Mouse (Mus musculus) heart, embryonic 14.5 days (tissue): ENCODE measurements around the gene Phb. TPM values are rescaled to one million over a fixed set of nuclear protein-coding genes. Genes with fewer than 3 reads are reported as not detected.

Source experiments
- ATAC-seq: fragments of 200-750 bp; cut with Nextera tagmentation; 2 replicates; pipeline ENCODE4 v1.8.0; 2017; ENCODE audit warnings: low read depth, moderate TSS enrichment; ENCODE audit not compliant: insufficient number of reproducible peaks, insufficient read depth, low FRiP score
- H3K27ac ChIP-seq, 2 experiments: fragments of 200-500 bp in 1 of 2; fragments of 300-500 bp in 1 of 2; sonication (generic) in 1 of 2; replicated peaks in 1 of 2; 2 replicates each; pipeline ENCODE4 v1.5.1; 2012 to 2014; ENCODE audit warnings: low read depth in 2 of 2, low read length in 2 of 2, control low read depth in 1 of 2, mild to moderate bottlenecking in 1 of 2, mixed read lengths in 1 of 2; ENCODE audit not compliant: control insufficient read depth in 1 of 2, insufficient read depth in 1 of 2
- H3K27me3 ChIP-seq: fragments of 300-500 bp; sonication (generic); 2 replicates; pipeline ENCODE4 v1.6.1; 2014; ENCODE audit warnings: mild to moderate bottlenecking, low read length, control low read depth; ENCODE audit not compliant: control insufficient read depth, insufficient read depth
- H3K36me3 ChIP-seq: fragments of 300-500 bp; sonication (generic); 2 replicates; pipeline ENCODE4 v1.6.1; 2014; ENCODE audit warnings: mild to moderate bottlenecking, control low read depth, low read length, mixed read lengths; ENCODE audit not compliant: control insufficient read depth, insufficient read depth
- H3K4me1 ChIP-seq, 2 experiments: fragments of 200-500 bp in 1 of 2; fragments of 300-500 bp in 1 of 2; sonication (generic) in 1 of 2; 2 replicates each; pipeline ENCODE4 v1.6.1; 2012 to 2014; ENCODE audit warnings: low read length in 2 of 2, control low read depth in 1 of 2, mixed read lengths in 1 of 2; ENCODE audit not compliant: control insufficient read depth in 2 of 2, insufficient read depth in 2 of 2
- H3K4me2 ChIP-seq: fragments of 300-500 bp; sonication (generic); 2 replicates; pipeline ENCODE4 v1.6.1; 2014; ENCODE audit warnings: mild to moderate bottlenecking, low read length
- H3K4me3 ChIP-seq, 2 experiments: fragments of 200-500 bp in 1 of 2; fragments of 300-500 bp in 1 of 2; sonication (generic) in 1 of 2; 2 replicates each; pipeline ENCODE4 v1.5.1; 2012 to 2014; ENCODE audit warnings: low read length in 2 of 2, mild to moderate bottlenecking in 2 of 2, control low read depth in 1 of 2, low read depth in 1 of 2, moderate library complexity in 1 of 2; ENCODE audit not compliant: control insufficient read depth in 1 of 2, insufficient read depth in 1 of 2
- H3K9ac ChIP-seq: fragments of 300-500 bp; sonication (generic); 2 replicates; pipeline ENCODE4 v1.6.1; 2014; ENCODE audit warnings: mild to moderate bottlenecking, low read length
- H3K9me3 ChIP-seq: fragments of 300-500 bp; sonication (generic); 2 replicates; pipeline ENCODE4 v1.6.1; 2016; ENCODE audit warnings: low read length, control low read depth; ENCODE audit not compliant: control insufficient read depth
- WGBS: fragments of 180-500 bp; shearing (Covaris S2); extraction: QIAGEN DNeasy Blood & Tissue Kit; methylation state at CpG from one replicate; pipeline ENCODE4 v1.1.7; 2014; 5-methylcytosine and 5-hydroxymethylcytosine counted together
- polyA plus RNA-seq: library from polyadenylated mRNA; unstranded; fragments of >200 nt; fragmentation: Nextera tagmentation; extraction: Ambion mirVana; gene quantifications from 2 replicates; pipeline ENCODE4 v1.2.1, GENCODE M21; 2014

The Phb gene
- polyA plus RNA-seq, 1 experiment from 2014 or later: 269 TPM

DNA sequence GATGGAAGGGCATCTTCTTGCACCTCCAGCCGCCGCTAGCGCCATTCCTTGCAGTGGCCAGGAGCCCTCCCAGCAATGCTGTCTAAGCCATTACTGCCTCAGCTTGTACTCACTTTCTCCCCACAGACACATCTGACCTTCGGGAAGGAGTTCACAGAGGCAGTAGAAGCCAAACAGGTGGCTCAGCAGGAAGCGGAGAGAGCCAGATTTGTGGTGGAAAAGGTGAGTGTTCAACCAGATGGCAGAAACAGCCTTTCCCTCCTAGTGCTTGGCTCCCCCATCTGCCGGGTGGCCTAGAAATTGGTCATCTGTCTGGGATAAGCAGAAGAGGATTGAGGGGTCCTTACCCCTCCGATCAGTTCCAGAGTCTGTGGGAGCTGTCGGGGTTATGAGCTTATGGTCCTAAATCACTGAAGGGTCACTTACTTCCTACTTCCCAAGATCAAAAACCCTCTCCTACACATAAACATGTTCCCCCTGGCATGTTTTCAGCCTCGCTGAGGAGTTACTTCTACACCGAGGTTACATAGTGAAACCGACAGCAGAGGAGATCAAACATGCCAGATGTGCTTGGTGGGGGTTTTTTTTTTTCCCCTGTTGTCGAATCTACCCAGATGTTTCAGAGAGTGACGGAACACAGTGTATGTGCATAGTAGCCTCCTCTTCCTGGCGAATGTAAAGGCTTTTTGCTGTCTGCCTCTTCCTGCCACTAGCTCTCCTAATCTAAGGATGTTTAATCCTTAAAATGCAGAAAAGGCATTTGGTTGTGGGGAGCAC lies 11.4 kb downstream of the Phb start:
- peaks cover 13 to 14% of the 10 kb centered on the region in 2 experiments; a peak in 3 of 4 replicates for H3K4me1 ChIP-seq
- H3K9ac ChIP-seq: no peak overlapping the region
- no peak overlapping the region for H3K4me3 ChIP-seq
- H3K36me3 ChIP-seq: peaks cover 80% of the 10 kb centered on the region
- WGBS: 84% methylated on average over 14 of the region's 14 CpGs
- no peak for ATAC-seq
- H3K4me2 ChIP-seq: no peak overlapping the region
- H3K27me3 ChIP-seq: no peaks in the 10 kb centered on the region
- H3K27ac ChIP-seq: no peak overlapping the region
- H3K9me3 ChIP-seq: no peaks in the 10 kb centered on the region

- H3K9ac ChIP-seq: no peak overlapping the region
- ATAC-seq: no peak
These were observed 15.3 kb downstream of the Phb start for GRCm38 (mm10) chr11:95681995-95682601.

GRCm38 (mm10) chr11:95682946-95683345 lies 16.2 kb downstream of the Phb start:
- Histone ChIP-seq H3K36me3 (peaks cover 33% of the 10 kb centered on the region), H3K27ac (no peak overlapping the region), H3K9ac (no peak overlapping the region), H3K9me3 (no peaks in the 10 kb centered on the region), H3K4me1 (peaks cover 8 to 13% of the 10 kb centered on the region in 2 experiments; a peak in 3 of 4 replicates), H3K4me3 (no peak overlapping the region), H3K4me2 (no peak overlapping the region), H3K27me3 (no peaks in the 10 kb centered on the region)
- ATAC-seq: no peak
- whole genome bisulfite sequencing: 82% methylated on average over 3 of the region's 3 CpGs

More at GRCm38 (mm10) chr11:95681995-95682601, 15.3 kb downstream of the Phb start:
- Histone ChIP-seq H3K9me3 (no peaks in the 10 kb centered on the region), H3K4me3 (no peak overlapping the region), H3K27ac (0 out of 4 replicates have a peak overlapping the region, but pooled peaks have one; percentile 11 to 19), H3K27me3 (no peaks in the 10 kb centered on the region), H3K4me2 (no peak overlapping the region), H3K4me1 (peaks cover 8 to 13% of the 10 kb centered on the region in 2 experiments; a peak in 3 of 4 replicates), H3K36me3 (peaks cover 42% of the 10 kb centered on the region)
- WGBS: 27% methylated on average over 9 of the region's 9 CpGs

DNA sequence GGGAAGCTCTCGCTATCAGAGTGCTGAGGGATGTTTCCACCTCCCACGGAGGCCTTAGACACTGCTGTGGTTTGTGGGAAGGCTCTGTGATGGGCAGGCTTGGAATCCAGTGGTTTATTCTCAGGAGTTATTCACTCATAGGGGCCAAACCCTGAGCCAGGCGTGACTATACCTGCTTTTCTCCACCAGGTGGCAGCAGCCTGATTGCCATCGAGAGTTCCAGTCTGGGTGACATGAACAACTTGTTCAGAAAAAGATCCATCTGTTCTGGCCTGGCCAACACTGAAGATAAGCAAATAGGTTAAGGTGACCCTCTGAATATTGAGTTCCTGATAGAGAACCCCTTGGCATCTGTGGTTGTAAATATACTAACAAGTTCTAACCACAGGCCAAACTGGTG lies 19.3 kb downstream of the Phb start:
- no peak overlapping the region for H3K9ac ChIP-seq
- no peak overlapping the region for H3K4me3 ChIP-seq
- H3K9me3 ChIP-seq: no peaks in the 10 kb centered on the region
- ATAC-seq: no peak
- H3K36me3 ChIP-seq: peaks cover 5% of the 10 kb centered on the region
- 3% methylated on average over 4 of the region's 4 CpGs for WGBS
- peaks cover 23 to 25% of the 10 kb centered on the region in 2 experiments for H3K4me1 ChIP-seq
- H3K27ac ChIP-seq: no peak overlapping the region
- H3K27me3 ChIP-seq: no peaks in the 10 kb centered on the region
- no peak overlapping the region for H3K4me2 ChIP-seq

DNA sequence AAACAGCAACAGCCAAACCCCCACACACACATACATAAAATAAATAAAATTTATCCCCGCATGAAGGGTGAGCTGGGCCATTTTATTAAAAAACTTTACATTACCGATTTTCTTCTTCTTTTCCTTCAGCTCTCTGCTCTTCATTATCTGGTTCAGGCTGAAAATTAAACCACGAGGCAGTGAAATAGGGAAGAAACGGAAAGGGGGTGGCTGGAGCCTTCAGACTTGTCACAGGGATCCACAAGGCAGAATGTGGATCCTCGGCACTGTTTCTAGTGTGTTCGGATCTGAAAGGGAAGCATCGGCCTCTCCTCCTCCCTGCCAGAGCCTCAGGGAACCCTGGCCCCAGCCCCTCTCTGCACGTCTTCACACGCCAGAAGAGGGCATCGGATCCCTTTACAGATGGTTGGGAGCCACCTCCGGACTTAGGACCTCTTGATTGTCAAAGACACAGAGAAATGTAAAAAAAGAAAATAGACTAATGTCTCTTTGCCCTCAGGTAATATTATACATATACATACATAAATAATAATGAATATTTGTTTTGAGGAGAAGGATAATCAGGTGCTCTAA lies 20.4 kb downstream of the Phb start:
- H3K9ac ChIP-seq: no peak overlapping the region
- no peak for ATAC-seq
- H3K4me3 ChIP-seq: no peak overlapping the region
- H3K4me2 ChIP-seq: no peak overlapping the region
- H3K4me1 ChIP-seq: peaks cover 15 to 18% of the 10 kb centered on the region in 2 experiments
- H3K9me3 ChIP-seq: no peaks in the 10 kb centered on the region
- 39% methylated on average over 11 of the region's 11 CpGs for WGBS
- H3K27me3 ChIP-seq: no peaks in the 10 kb centered on the region
- H3K27ac ChIP-seq: no peak overlapping the region
- no peaks in the 10 kb centered on the region for H3K36me3 ChIP-seq

DNA sequence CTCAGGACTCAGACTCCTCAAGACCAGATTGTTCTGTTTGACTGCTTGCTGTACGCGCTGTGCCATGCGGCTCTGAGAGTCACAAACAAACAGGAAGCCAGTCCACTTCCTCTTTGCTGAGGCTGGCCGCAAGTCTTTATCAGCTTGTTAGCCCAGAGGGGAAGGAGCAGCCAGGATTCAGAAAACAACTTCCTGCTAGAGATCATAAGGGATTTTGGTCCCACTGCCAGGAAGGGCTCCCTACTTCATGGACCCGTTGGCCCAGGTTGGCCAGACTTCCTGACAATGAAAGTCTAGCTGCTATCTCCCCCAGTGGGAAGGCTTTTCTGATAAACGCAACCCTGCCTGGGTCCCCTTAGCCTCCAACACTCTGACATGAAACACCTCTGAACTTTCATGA lies 21.8 kb downstream of the Phb start:
- 41% methylated on average over 6 of the region's 6 CpGs for WGBS
- Histone ChIP-seq H3K27ac (peak overlapping the region; percentile 21 to 46), H3K9me3 (no peaks in the 10 kb centered on the region), H3K4me3 (no peak overlapping the region), H3K36me3 (no peaks in the 10 kb centered on the region), H3K9ac (0 out of 2 replicates have a peak overlapping the region, but pooled peaks have one; percentile 1), H3K27me3 (no peaks in the 10 kb centered on the region), H3K4me2 (peak overlapping the region; percentile 41), H3K4me1 (peaks cover 12 to 16% of the 10 kb centered on the region in 2 experiments)
- ATAC-seq: 0 out of 2 replicates have a peak, but pooled peaks have one; percentile 27

DNA sequence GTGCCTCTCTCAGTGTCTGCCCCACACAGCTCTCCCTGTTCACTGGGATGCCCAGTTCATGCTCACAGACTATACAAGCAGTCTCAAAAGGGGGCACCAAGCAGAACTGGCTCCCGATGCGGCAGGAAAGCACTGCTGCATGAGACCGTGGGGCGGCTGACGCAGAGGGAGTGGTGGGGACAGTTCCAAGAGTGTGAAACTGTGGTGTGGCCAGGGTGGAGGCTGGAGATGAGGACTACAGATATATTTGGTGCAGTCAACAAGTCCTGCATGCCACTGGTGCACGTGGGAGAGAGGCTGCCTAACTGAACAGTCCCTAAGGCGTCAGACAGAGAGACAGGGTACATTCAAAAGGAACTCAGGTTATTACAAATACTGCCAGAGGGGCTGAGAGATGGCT lies 22.2 kb downstream of the Phb start:
- H3K4me1 ChIP-seq: peaks cover 12 to 16% of the 10 kb centered on the region in 2 experiments
- 0 out of 2 replicates have a peak, but pooled peaks have one; percentile 22 for ATAC-seq
- H3K27ac ChIP-seq: peak overlapping the region; percentile 21 to 46
- 12% methylated on average over 7 of the region's 7 CpGs for WGBS
- H3K9ac ChIP-seq: 0 out of 2 replicates have a peak overlapping the region, but pooled peaks have one; percentile 1
- no peaks in the 10 kb centered on the region for H3K9me3 ChIP-seq
- no peak overlapping the region for H3K4me3 ChIP-seq
- H3K27me3 ChIP-seq: no peaks in the 10 kb centered on the region
- H3K36me3 ChIP-seq: no peaks in the 10 kb centered on the region
- H3K4me2 ChIP-seq: peak overlapping the region; percentile 41
